Mouse (Mus musculus): ENCODE results near the gene Fam196b. TPM values are rescaled to one million over a fixed set of nuclear protein-coding genes. Genes with fewer than 3 reads are reported as not detected.

Fam196b gene
- total RNA-seq, 2 experiments from 2014 or later, result not detected

DNA sequence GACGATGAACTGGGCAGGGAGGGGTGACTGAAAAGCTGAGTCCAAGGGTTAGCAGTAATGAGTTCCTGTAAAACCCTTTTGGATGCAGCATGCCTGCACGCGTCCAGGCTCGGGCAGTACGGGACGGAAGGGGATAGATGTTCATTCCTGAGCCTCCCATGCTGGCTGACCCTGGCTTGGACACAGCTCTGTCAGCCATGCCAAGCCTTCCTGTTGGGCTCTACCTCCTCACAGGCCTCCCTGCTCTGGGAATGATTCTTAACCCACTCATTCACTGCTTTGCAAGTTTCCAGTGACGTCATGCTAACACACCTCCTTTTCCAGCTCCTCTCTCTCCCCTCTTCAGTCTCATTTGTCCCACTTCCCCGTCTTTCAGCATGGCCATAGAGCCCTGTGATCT, 9.0 kb downstream of the Fam196b start:
- intact Hi-C loops (cut with DNase I), result no loop called here
- DNase-seq (ENCODE audit: low spot score), result no peak

DNA sequence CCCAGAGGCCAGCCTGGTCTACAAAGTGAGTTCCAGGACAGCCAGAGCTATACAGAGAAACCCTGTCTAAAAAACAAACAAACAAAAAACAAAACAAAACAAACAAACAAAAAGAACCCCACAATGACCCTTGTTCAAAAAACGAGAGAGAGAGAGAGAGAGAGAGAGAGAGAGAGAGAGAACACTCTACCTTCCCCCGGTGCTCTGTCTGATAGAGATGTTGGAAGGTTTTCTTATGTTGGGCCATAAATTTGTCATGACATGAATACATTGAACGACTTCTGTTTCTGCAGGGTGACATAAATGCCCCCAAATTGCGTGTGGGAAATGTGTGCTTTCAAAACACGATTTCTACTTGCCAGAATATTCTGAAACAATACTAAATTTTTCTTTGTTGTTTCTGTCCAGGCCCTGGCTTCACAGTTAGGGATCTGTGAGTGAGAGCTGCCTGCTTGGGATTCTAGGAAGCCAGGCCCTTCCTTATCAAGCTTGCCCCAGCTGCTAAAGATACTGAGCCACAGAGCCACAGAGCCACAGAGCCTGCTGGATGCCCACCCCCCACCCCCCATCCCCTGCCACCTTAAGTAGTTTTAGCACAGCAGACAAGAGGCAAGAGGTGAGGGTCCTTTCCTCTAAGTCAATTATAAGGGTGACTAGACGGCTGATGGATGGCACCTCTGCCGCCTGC, 17.9 kb downstream of the Fam196b start:
- DNase-seq (ENCODE audit: low spot score), result no peak
- intact Hi-C loops (cut with DNase I), result no loop called here

DNA sequence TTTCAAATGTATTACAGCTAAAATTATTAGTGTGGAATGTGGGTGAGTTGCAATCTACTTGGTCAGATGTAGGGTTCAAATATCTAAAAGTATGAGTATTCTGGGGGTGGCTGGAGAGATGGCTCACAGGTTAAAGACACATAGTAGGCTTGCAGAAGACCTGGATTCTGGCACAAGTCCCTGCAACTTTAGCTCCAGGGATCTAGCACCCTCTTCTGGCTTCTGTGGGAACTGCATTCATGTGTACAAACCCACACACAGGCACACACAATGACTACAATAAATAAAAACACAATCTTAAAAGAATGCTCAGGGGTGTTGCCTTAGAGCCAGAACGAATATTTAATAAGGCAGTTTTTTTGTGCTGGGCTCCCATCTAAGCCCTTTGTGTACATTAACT, 23.3 kb downstream of the Fam196b start:
- no peak for DNase-seq (ENCODE audit: low spot score)
- intact Hi-C loops (cut with DNase I), result no loop called here

DNA sequence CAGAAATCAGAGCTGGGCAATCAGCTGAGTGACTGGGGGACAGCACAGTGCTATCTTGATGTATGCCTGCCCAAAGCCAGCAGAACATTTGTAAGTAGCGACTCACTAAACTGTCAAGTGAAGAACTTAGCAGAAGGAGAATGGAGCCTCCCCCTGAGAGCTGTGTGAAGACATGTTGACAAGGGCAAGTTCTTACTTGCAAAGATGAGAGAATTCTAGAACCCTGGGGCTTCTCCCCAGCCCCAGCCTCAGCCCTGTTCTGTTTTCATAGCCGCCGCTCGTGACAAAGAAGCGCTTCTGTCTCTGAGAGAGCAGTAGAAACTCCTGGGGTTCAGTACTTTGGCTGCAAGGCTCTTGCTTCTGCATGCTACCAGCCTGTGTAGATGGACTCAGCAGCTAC, 25.1 kb downstream of the Fam196b start:
- no peak for DNase-seq (ENCODE audit: low spot score)
- intact Hi-C loops (cut with DNase I), result no loop called here

DNA sequence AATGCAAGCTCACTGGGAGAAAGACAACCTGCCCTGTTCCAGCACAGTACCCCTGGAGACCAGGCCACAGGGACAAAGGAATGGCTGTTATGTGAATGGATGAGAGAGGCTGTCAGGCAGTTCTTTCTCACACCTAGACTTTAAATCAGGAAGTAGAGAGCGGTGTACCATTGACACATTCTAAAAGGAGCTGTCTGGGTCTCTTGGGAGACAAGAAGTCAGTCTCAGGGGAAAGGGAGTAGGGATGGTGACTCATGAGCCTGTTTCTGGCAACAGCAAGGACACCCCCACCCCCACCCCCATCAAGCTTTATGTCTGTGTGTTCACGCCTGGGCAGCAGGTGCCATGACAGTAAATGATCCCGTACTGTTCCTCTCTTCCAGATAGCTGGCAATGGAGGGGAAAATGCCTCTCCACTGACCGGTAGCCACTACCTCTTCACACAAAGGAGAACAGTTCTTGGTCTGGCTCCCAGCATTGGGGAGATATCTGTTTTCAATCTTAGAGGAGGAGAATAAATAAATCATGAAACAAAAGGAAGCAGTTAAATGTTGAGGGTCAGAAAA, 29.2 kb downstream of the Fam196b start:
- no peak for DNase-seq (ENCODE audit: low spot score)
- intact Hi-C loops (cut with DNase I), result no loop called here

DNA sequence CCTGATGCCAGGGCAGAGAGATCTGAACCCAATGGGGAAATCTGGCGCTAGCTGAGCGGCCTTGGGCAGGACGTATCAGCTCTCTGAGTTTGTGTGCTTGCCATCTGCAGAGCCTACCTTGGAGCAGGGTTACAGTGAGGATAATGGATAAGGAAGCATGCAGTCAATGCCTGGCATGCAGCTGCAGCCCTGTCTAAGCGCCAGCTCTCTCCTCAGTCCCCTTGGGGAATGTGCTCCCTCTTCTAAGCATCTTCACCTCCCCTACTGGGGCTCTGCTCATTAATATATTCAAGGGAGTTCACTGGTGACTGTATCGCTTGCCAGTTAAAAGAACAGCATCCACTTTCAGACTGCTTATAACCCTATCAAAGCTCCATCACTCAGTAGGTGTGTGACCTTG, 29.7 kb downstream of the Fam196b start:
- intact Hi-C loops (cut with DNase I), result no loop called here
- no peak for DNase-seq (ENCODE audit: low spot score)

DNA sequence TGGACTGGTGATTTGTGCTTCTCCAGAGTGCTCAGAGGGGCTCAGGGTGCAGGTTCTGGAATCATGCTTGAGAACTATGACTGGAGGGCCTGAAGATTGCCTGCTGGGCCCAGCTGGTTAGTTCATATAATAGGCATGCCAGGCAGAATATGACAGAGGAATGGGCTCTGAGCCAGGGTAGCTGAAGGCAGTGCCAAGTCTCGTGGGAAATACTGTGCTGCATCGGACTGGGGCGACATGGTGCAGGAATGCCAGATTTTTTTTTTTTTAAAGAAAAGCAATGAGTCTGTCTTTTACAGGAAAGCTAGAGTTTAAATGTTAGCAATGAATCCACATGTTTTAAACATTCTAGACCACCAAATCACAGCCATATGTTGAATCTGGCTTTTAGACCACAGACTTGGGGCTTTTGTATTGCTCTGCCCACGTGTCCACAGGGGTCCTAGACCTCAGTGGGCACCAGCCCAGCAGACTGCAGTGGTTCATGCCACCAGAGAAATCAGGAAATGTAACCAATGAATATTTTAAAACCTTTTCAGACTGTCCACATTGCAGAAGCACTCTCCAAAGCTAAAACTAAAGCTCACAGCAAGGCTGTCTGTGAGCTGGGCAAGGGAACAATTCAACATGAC, 33.8 kb downstream of the Fam196b start:
- DNase-seq (ENCODE audit: low spot score), result no peak
- intact Hi-C loops (cut with DNase I), result no loop called here

DNA sequence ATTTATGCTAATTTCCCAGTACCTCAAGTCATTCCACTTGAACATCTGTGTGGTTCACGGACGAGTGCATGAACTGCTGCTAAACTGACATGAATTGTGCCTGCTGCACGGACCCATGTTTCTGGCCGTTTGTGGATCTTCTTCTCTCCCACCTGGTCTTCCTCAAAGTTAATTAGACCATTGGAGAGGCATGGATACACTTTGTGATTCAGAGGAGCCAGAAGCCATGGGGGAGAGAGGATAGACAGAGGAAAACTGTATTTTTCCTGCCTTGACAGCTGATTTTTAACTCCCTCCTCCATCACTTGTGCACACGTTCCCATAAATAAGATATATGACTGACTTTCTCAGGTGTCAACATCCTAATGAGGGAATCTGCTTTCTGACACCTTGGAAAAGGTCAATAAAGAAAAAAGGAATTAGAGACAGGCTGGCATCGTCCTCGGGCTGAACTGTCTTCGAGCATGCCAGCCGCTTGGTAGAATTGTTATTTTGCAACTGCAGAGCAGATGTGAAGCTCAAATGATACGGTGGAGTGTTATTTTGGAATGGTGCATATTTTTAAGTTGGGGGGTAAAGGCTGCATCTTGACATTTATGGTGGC, 34.9 kb downstream of the Fam196b start:
- intact Hi-C loops (cut with DNase I), result no loop called here

DNA sequence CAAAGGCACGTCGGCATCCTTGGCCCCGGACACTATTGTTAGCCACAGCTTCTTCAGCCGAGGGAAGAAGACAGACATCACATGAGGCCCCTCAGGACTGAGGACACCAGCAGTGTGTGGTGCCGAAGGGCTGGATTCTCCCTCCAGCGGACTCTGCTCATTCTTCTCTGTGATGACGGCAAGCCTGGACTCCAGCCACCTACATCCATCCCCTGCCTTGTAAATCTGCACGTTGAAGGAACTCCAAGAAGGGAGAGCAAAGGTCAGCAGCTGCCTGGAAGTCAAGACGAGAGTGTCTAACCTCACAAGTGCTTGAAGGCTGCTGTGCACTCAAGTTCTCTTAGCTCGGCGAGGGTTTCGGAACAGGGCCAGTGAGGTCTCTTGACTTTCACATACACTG, 40.8 kb downstream of the Fam196b start:
- intact Hi-C loops (cut with DNase I), result no loop called here
- DNase-seq (ENCODE audit: low spot score), result no peak

More for the DNA sequence above, 34.9 kb downstream of the Fam196b start:
- DNase-seq (ENCODE audit: low spot score), result no peak

DNA sequence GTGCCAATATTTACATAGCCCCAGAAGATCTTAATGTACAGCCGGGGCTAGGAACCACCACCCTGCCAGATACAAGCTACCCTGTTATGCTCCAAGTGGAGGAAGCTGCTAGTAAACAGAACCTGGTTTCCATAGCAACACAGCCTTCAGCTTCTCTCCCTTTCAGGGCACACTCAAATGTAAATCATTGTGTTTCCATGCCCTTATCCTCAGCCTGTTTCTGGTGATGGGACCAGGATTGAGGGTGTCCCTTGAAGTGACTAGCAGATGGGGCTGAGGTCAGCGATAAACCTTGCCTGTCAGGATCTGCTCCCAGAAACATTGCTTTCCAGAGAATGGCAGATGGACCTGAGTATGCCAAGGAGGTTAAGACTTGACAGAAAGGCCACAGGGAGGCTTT, 41.5 kb downstream of the Fam196b start:
- no peak for DNase-seq (ENCODE audit: low spot score)

DNA sequence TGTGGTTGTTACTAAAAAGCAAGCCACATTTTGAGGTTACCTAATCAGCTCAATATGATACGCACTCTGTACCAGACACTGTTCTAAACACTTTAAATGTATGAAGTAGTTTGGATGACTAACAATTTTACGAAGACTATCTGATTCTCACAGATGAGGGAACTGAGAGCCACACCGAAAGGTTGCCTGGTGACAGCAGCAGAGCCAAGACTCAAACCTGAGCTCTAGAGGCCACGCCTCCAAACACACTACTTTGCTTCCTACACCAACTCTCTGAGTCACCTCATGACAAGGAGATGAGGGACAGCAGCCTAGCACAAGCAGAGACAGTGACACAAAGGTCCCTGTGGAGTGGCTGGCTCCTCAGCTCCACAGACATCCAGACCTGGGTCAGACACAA, 57.6 kb downstream of the Fam196b start:
- DNase-seq (ENCODE audit: low spot score), result no peak
- intact Hi-C loops (cut with DNase I), result no loop called here

More for the DNA sequence above, 41.5 kb downstream of the Fam196b start:
- intact Hi-C loops (cut with DNase I), result no loop called here

DNA sequence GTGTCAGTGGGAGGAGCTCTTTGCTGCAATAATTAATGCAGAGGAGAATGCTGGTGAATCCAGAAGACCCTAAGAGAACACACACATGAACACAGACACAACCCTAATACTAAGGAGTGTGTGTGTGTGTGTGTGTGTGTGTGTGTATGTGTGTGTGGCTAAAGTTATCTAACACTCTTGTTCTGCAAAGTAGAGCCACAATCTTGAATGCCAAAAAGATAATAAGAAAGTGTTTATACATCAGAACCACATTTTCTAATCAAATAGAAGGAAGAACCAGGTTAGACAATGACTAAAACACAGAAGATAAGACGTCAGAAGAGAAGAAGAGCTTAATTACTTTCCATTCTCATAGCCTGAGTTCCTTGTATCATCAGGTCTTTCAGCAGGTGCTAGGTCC, 60.9 kb downstream of the Fam196b start:
- no peak for DNase-seq (ENCODE audit: low spot score)
- intact Hi-C loops (cut with DNase I), result no loop called here

DNA sequence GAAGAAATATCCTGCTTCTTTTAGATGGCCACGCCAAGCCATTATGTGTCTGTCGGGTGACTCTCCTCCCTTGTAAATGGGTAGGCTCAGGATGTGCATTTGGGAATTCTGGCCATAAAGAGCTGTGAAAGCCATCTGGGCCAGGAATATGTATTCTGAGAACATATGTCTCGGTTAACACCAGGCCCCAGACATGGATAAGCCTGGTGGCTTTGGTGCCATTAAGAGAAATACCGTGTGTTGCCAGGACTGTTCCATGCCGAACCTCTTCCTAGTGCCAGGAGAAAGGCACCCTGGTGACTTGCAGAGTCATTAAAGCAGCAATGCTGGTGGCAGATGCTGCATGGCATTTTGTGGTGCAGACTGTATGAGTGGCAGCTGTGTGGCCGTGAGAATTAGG, 63.0 kb downstream of the Fam196b start:
- DNase-seq (ENCODE audit: low spot score), result no peak
- intact Hi-C loops (cut with DNase I), result no loop called here

DNA sequence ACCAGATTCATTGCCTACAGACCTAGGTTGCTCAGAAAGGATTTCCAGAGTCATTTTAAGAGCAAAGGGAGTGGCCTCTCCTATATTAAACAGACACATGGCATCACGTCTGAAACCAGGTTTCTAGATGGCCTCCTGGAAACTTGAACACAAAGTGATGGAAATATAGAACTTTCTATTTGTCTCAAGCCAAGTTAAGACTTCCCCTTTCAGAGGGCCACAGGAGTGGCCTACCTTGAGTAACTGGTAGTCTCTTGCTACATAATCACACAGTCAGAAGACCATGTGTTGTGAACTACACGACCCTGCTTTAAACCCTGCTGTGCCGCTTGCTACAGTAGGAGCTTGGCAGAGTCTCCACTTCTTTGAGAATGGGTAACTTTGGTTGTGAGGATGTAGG, 68.9 kb downstream of the Fam196b start:
- intact Hi-C loops (cut with DNase I), result no loop called here
- no peak for DNase-seq (ENCODE audit: low spot score)

DNA sequence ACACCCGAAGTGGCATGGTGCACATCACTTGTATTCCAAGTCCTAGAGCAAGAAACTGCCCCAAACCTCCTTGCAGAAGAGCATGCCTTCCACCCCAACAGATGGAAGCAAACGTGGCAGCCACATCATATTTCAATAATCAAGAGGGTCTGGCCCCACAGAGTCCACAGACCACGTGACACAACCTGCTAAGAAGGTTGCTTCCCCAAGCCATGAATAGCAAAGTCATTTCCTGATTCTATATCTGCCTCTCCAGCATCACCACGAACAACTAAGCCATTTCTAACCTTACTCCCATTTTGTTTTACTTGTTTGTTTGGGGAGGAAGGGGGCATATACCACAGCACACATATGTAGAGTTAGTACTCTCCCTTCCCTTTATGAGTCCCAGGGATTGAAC, 69.6 kb downstream of the Fam196b start:
- intact Hi-C loops (cut with DNase I), result no loop called here
- no peak for DNase-seq (ENCODE audit: low spot score)

DNA sequence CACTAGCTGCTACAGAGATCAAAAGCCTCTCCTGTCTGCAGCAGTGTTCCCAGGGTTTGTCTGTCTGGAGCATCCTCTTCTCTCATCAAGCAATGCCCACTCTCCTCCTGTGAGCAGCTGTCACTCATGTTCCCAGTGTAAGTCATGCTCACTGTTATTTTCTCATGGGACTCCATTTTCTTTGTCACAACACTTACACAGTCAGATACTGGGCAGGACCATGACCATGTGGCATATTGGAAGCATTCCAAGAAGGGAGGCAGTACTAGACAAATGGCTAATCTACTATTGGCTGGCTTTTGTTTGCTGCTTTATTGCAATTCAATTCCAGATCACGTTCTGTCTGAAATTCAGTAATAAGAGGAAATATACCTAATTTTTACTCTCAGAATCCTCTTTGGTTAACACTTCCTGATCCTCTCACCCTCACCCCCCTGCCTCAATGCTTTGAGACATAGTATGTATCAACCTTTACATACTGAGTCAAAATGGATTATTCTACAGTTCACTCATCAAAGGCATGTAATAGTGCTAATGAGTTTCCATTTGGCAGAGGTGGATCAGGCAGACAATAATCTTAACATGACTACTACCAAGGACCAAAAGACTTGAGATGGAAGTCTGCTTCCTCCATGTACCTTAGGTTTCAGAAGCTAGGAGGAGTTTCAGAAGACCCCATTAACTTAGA, 70.5 kb downstream of the Fam196b start:
- DNase-seq (ENCODE audit: low spot score), result no peak
- intact Hi-C loops (cut with DNase I), result no loop called here

DNA sequence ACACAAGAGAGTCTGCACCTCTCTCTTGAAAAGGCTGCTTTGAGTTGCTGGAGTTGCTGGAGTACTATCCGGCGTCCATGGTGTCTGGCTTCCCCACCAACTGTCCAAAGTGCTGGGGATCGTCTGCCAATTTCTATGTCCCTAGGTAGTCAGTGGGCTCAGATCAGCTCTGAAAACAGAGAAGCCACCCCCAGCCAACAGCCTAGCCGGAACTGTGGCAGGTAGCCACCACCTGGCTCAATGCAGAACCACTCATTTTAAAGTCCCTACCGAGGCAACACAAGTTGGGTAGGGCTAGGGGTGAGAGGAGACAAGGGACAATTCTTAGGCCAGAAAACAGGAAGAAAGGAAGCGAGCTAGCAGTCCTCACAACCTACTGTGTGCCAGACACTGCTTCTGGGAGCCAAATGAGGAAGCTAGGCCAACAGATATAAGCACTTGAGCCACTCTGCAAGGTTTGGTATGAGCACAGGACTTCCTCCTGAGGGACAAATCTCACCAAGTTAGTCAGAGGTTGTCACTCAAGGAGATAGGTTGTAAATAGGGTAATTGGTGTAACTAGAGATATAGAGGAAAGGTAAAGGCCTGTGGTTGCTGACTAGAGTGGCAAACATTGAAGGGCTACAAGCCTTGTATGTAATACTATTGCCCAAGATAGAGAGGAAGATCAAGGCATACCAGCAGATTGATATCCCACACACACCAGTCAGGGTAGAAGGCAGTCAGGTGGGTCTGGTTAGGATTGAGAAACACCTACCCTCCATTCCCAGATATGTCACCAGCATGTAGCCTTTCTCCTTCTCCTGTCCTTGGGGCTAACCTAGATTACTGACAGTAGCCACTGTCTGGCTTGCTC, 74.9 kb downstream of the Fam196b start:
- intact Hi-C loops (cut with DNase I), result no loop called here
- no peak for DNase-seq (ENCODE audit: low spot score)

DNA sequence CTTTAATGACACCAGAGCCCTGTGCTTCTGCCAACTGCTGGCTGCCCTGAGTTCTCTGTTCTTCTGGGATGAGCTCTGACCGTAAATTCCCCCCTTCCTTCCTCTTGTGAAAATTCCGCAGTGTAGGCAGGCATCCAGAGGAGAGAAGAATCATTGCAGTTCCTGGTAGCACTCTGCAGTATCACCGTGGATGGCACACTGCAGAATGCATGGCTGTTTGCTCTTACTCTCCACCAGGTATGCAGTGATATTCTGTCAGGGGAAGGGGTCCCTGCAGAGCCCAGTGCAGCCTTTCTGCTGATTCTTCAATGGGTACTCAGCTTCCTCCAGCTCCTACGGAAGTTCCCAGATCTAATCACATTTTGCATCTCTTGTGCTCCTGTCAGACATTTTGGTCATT, 77.5 kb downstream of the Fam196b start:
- intact Hi-C loops (cut with DNase I), result no loop called here
- no peak for DNase-seq (ENCODE audit: low spot score)

DNA sequence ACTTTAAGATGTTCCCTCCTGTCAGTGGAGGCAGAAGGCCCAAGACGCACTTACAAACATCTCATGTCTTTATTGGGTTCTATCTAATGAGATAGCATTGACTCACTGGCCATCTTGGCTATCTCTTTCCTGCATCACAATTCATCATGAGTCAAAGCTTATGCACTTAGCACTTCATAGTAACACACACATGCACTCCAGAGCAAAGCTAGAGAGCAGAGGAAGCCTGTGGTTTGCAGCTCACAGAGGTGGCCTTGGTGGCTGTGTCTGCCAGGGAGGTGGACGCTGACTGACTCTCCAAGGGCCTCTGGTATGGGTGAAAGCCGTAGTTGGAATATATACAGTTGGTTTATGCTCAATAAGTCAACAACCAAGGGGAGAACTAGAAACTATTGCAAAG, 81.2 kb downstream of the Fam196b start:
- DNase-seq (ENCODE audit: low spot score), result no peak
- intact Hi-C loops (cut with DNase I), result no loop called here

DNA sequence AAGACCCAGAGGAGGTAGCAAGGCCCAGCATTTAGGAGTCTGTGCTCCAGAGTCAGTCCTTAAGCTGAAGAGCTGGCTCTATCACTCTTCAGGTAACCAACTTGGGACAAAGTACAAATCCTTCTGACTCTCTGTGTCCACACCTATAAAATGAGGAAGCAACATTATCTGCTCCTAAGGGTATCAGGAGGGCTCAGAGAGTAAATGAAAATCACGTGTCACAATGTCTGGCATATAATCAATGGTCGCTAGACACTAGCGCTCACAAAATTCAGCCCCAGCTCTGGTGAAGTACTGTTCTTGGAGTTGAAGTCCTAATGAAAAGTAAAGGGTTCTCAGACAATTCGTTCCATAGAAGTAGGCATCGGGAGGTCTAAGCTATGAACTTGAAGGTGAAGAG, 83.0 kb downstream of the Fam196b start:
- intact Hi-C loops (cut with DNase I), result no loop called here
- no peak for DNase-seq (ENCODE audit: low spot score)
